Mouse (Mus musculus) v-Abl transformed pro-B cells (cell line): Measurements from ENCODE around the gene Psmc3.

Source experiments
- in situ Hi-C, 2 experiments: fragments of 400-800 bp; cut with MboI; formaldehyde crosslinking; loops; one replicate each; pipeline ENCODE4 v1.15.1; 2025; ENCODE audit not compliant: unreplicated experiment in 2 of 2

Psmc3 gene

GRCm38 (mm10) chr2:91052752-91053151, 1.1 kb upstream of the Psmc3 start:
- in situ Hi-C loops: loop anchor here (10.0 kb wide), 1 partner anchor 578 kb away; no protein-coding TSS in a partner anchor

- in situ Hi-C loops: loop anchor here (10.0 kb wide), 1 partner anchor 579 kb away; no protein-coding TSS in a partner anchor
Measured at GRCm38 (mm10) chr2:91053181-91053933, 452 bp upstream of the Psmc3 start.

GRCm38 (mm10) chr2:91058435-91058834, 4.6 kb downstream of the Psmc3 start:
- in situ Hi-C loops: loop anchor here (5.0 to 10.0 kb wide), 2 partner anchors 196 to 584 kb away; no protein-coding TSS in a partner anchor

- in situ Hi-C loops: loop anchor here (5.0 to 10.0 kb wide), 2 partner anchors 197 to 585 kb away; no protein-coding TSS in a partner anchor
Measured at GRCm38 (mm10) chr2:91059376-91059775, 5.6 kb downstream of the Psmc3 start.

GRCm38 (mm10) chr2:91060544-91061355, 6.9 kb downstream of the Psmc3 start:
- in situ Hi-C loops: loop anchor here in 1 of 2 experiments (5.0 kb wide), 1 partner anchor 193 kb away; no protein-coding TSS in a partner anchor

- in situ Hi-C loops: loop anchor here in 1 of 2 experiments (5.0 kb wide), 1 partner anchor 195 kb away; no protein-coding TSS in a partner anchor
Measured at GRCm38 (mm10) chr2:91061849-91062481, 8.2 kb downstream of the Psmc3 start.

GRCm38 (mm10) chr2:91062779-91063606, 9.2 kb downstream of the Psmc3 start:
- in situ Hi-C loops: loop anchor here in 1 of 2 experiments (5.0 kb wide), 1 partner anchor 196 kb away; no protein-coding TSS in a partner anchor

GRCm38 (mm10) chr2:91064211-91064610, 10.4 kb downstream of the Psmc3 start:
- in situ Hi-C loops: loop anchor here in 1 of 2 experiments (5.0 kb wide), 1 partner anchor 197 kb away; no protein-coding TSS in a partner anchor

GRCm38 (mm10) chr2:91065544-91065943, 11.7 kb downstream of the Psmc3 start:
- in situ Hi-C loops: loop anchor here (5.0 kb wide), 2 partner anchors 37 to 127 kb away; no protein-coding TSS in a partner anchor

GRCm38 (mm10) chr2:91066455-91066854, 12.6 kb downstream of the Psmc3 start:
- in situ Hi-C loops: loop anchor here (5.0 kb wide), 2 partner anchors 36 to 126 kb away; no protein-coding TSS in a partner anchor

GRCm38 (mm10) chr2:91068162-91068871, 14.5 kb downstream of the Psmc3 start:
- in situ Hi-C loops: loop anchor here (5.0 kb wide), 2 partner anchors 34 to 124 kb away; no protein-coding TSS in a partner anchor

GRCm38 (mm10) chr2:91068872-91069165, 15.0 kb downstream of the Psmc3 start:
- in situ Hi-C loops: loop anchor here (5.0 kb wide), 2 partner anchors 33 to 123 kb away; no protein-coding TSS in a partner anchor

- in situ Hi-C loops: loop anchor here (5.0 kb wide), 2 partner anchors 33 to 123 kb away; no protein-coding TSS in a partner anchor
Measured at GRCm38 (mm10) chr2:91069306-91070000, 15.6 kb downstream of the Psmc3 start.

- in situ Hi-C loops: no loop called here
Measured at GRCm38 (mm10) chr2:91070076-91070800, 16.4 kb downstream of the Psmc3 start, which contains the start of gene Slc39a13. Gene Slc39a13, minus strand, starts transcription at chr2:91070417.

- in situ Hi-C loops: no loop called here
Measured at GRCm38 (mm10) chr2:91071059-91071458, 17.2 kb downstream of the Psmc3 start.

GRCm38 (mm10) chr2:91072092-91072491, 18.3 kb downstream of the Psmc3 start:
- in situ Hi-C loops: no loop called here

GRCm38 (mm10) chr2:91077957-91078313, 24.1 kb downstream of the Psmc3 start:
- in situ Hi-C loops: no loop called here
